11 mouse cellular contexts compared by ENCODE assay signal in the genomic region with DNA sequence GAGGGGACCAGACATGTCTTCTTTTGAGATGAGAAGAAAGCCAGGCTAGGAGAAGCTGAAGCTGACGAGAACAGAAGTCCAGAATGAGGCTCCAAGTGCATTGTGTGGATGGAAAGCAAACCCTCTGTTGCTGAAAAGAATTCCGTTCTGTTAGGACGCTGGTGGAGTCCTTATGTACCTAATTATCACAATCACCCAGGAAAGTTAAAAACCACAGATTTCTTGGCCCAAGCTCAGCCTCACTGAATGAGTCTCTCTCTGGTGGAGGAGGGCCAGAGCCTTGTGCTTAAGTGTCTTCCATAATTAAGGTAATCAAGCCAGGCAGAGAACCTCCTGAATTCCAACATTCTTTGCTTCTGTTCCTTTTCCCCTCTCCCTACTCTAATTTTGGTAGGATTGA.
"Had no signal": no experiment of that assay in that cellular context is flagged by ENCODE, and none has a peak within 500 bp of the region (broad histone marks: within the 10 kb centered on the region; RNA-seq: fewer than 3 reads in every experiment).

No protein-coding gene starts in this region.

- H3K4me1 ChIP-seq: midbrain, embryonic 13.5 days; stomach, embryonic 15.5 days had no signal

- ATAC-seq: midbrain, embryonic 13.5 days had no signal

- H3K4me3 ChIP-seq: layer of hippocampus, adult 2 months; limb, embryonic 13.5 days; midbrain, embryonic 13.5 days; stomach, embryonic 15.5 days had no signal

- H3K27me3 ChIP-seq: limb, embryonic 13.5 days; midbrain, embryonic 13.5 days; stomach, embryonic 15.5 days had no signal

- H3K36me3 ChIP-seq: limb, embryonic 13.5 days; midbrain, embryonic 13.5 days; stomach, embryonic 15.5 days had no signal

- DNase-seq: kidney, postnatal 36 days; left cerebral cortex, postnatal 4 days; lung, adult 18-20 months; right cerebral cortex, postnatal 14 days; thymus, postnatal 4 days had no signal

- H3K9me3 ChIP-seq: limb, embryonic 13.5 days; midbrain, embryonic 13.5 days; stomach, embryonic 15.5 days had no signal

- H3K4me2 ChIP-seq: limb, embryonic 13.5 days; midbrain, embryonic 13.5 days; stomach, embryonic 15.5 days had no signal

- H3K9ac ChIP-seq: limb, embryonic 13.5 days; liver, embryonic 14.5 days; midbrain, embryonic 13.5 days; stomach, embryonic 15.5 days had no signal

- H3K27ac ChIP-seq: kidney, postnatal 0 days; layer of hippocampus, adult 2 months; limb, embryonic 13.5 days; liver, embryonic 14.5 days; midbrain, embryonic 13.5 days; stomach, embryonic 15.5 days had no signal
